Mouse (Mus musculus): Measurements from ENCODE around the gene Hcar1.
A peak's percentile ranks its signal among the peaks of the same experiment; 100 is the strongest.

DNA sequence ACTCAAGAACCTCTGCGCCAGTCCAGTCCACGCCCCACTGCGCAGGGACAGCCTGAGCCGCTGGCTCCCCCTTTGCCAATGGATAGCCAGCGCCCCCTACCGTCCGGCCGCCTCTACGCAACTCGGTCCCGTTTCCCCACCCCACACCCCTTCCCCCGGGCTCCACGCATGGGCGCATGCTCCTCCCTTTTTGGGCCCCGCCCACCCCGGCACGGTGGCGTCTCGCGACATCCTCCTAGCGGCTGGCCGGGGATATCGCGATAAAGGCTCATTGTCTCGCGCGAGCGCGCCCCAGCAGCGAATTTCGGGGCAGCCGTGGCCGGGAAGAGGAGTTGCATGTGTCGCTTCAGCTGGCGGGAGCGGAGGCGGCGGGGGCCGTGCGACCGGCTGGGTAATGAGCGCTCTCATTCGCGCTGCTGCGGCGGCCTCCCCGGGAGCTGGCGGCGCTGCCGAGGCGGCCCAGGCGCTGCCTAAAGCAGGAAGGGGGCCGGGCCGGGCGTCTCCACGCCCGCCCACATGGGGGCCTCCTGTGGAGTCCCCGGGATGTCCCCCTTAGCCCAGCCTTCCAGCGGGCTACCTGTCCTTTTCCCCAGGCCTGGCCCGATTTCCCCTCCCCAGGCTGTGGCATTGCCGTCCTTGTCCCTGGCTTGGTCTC, 27.3 kb upstream of the Hcar1 start, which contains the start of gene Denr:
- TF ChIP-seq CTCF (IDR thresholded peaks at IDR 0.05; ENCODE audit: low read depth) (peak; percentile 98), EP300 (optimal IDR thresholded peaks at IDR 0.05) (peak; percentile 100)
